Mouse (Mus musculus): ENCODE measurements around the gene Gm13089.
"Not testable (repeated sequence)": the region's sequence is repeated elsewhere in the genome, so short reads cannot be mapped to it uniquely, and the experiment has no call there.

Gm13089 gene

DNA sequence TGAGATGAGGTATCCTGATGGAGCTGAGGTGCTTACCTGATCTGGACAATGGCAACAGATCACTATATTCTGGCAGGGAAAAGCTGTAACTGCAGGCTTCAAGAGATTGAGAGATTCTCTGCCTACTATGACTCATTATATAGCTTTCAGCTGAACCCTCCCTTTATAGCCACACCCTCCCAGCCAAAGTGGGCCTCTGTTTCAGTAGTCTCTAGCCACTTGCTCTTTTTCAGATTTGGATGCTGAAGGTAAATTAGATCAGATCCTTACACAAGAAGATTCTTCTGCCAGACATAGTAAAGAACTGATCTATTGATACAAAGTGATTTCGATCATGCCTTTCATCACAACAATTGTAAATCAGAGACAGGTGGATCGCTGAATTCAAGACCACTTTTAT, at the start of gene Gm13089:
Gene Gm13089, minus strand, starts transcription at position 101 of the 400 bp plus-strand sequence.
- no peak for DNase-seq (ENCODE audit: low read depth, low spot score)

DNA sequence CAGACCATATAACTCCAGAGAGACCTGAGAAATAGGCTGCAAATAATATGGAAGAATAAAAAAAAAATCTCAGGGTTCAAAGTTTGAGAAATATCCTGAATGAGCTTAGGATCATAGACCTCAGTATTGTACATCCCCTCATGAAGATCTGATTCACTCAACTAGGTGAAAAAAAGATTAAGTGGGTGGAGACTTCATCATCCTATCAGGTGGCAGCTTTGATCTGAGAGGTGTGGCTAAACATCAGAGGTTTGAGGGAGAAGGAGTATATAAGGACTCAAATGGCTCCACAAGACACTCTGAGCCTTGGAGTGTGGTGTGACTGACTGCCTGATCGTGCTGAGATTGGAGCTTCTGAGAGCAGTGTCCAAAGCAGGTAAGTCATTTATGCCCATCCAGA, 16.6 kb upstream of the Gm13089 start, which contains the start of gene Gm13078:
Gene Gm13078, plus strand, starts transcription at position 301 of the 400 bp plus-strand sequence.
- no peak for DNase-seq (ENCODE audit: low read depth, low spot score)

DNA sequence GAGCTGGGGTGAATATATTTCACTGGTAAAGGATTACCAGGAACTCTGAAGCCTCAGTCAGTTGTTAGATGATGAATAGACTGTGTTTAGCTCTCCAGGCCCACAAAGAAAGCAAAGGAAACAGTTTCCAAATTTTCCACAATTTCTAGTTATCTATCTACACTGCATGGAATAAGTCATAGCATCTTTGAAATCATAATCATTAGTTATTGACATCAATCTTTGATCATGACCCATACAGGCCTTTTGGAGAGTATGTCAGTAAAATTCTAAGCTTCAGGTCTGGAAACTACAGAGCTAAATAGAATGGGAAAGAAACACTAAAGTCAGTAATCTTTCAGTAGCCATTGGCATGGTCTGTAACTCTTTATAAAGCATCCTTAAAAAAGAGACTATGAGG, 45.4 kb downstream of the Gm13089 start, which contains the start of gene Gm13088:
Gene Gm13088, minus strand, starts transcription at position 101 of the 400 bp plus-strand sequence.
- DNase-seq (ENCODE audit: low read depth, low spot score), result not testable (repeated sequence)
